Mouse (Mus musculus): ENCODE results near the gene Camk1d.

DNA sequence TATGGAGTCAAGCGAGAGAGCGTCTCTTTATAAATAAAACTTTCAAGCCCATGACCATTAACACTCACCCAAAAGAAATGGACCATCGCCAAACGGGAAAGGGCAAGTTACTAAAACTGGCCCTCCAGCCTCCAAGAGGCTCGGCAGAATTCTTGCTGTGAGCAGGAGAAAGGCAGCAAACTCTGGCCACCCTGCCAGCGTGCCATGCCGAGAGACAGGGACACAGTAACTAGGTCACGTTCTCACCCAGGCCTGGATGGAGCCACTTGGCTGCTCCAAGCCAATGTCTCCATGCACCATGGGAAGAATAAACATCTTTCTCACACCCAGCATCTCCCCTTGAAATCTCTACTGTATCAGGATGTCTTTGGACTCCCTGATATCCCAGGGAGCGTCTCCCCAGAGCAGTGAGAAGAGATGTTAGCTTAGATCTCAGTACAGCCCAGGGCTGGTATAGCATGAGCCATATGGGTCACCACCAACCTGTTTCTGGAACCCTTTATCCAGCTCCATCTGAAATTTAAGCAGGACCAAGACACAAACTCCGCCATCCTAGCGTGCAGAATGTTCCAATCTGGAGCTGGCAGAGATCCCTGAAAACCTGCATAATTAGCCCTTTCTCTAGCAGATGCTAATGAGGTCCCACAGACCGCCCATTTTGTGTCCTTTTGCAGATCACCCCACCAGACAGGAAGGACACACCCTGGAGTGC is 38.7 kb downstream of the Camk1d start:
- TF ChIP-seq POLR2A (IDR thresholded peaks at IDR 0.05; ENCODE audit: borderline replicate concordance, extremely low read depth, insufficient read depth, insufficient read length, poor library complexity, severe bottlenecking) (no peak), CTCF (IDR thresholded peaks at IDR 0.05; ENCODE audit: borderline replicate concordance, extremely low read depth, insufficient read depth, insufficient read length) (no peak)
